Mouse (Mus musculus) c-Kit-positive CD71-positive TER-119-positive erythroid progenitor cells, embryonic 14.5 days (primary cell): Measurements from ENCODE around the gene 9030624G23Rik.
"Not testable (repeated sequence)": the region's sequence is repeated elsewhere in the genome, so short reads cannot be mapped to it uniquely, and the experiment has no call there.

Experiments used
- DNase-seq: peaks from one replicate; pipeline ENCODE4 v3.0.0-alpha.2; 2013; ENCODE audit warnings: low spot score

9030624G23Rik gene

DNA sequence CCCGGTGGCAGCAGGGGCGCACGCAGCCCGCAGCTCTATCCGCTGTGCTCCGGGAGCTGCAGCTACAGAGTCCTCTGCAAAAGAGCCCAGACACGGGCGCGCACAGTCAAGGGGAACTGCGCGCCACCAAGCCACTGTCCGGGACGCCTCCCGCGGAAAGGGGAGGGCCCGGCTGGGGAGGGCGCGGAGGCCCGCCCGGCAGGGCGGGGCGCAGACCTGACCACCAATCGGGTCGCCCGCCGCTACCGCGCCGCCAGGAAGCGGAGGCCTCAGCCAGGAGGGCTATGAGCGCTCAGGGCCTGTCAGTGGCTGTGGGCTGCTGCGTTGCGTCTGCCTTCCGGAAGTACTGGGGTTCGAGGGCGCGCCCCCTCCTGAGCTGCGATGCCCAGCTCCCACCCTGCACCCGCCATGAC is at the start of gene 9030624G23Rik:
9030624G23Rik (minus strand) TSS at position 139 of the 413 bp plus-strand sequence.
- not testable (repeated sequence) for DNase-seq

- not testable (repeated sequence) for DNase-seq
These were observed 13.9 kb downstream of the 9030624G23Rik start for GRCm38 (mm10) chr12:24083096-24083495.
